Mouse (Mus musculus) thymus, postnatal 4 days (tissue): ENCODE measurements around the gene Skint6.
A peak's percentile ranks its signal among the peaks of the same experiment; 100 is the strongest.
"Not testable (repeated sequence)": the region's sequence is repeated elsewhere in the genome, so short reads cannot be mapped to it uniquely, and the experiment has no call there.

Experiments
- DNase-seq: peaks from one replicate; pipeline ENCODE4 v3.0.0; 2021

The Skint6 gene

GRCm38 (mm10) chr4:113286873-113287272, at the start of gene Skint6:
Skint6 (minus strand) TSS chr4:113286973.
- no peak for DNase-seq

GRCm38 (mm10) chr4:113320911-113321310, 34.1 kb upstream of the Skint6 start:
- no peak for DNase-seq

GRCm38 (mm10) chr4:113301773-113302473, 15.2 kb upstream of the Skint6 start:
- no peak for DNase-seq

- DNase-seq = no peak
Observed at GRCm38 (mm10) chr4:113263363-113264060, 23.3 kb downstream of the Skint6 start.

GRCm38 (mm10) chr4:113245808-113246207, 41.0 kb downstream of the Skint6 start:
- DNase-seq = no peak

- no peak for DNase-seq
Observed at GRCm38 (mm10) chr4:113067621-113068020, 219.2 kb downstream of the Skint6 start.

GRCm38 (mm10) chr4:112979160-112979559, 307.6 kb downstream of the Skint6 start:
- DNase-seq = not testable (repeated sequence)

- DNase-seq = peak; percentile 3
Observed at GRCm38 (mm10) chr4:112790646-112791045, 496.1 kb downstream of the Skint6 start.

- DNase-seq = no peak
Observed at GRCm38 (mm10) chr4:112774766-112775165, 512.0 kb downstream of the Skint6 start, which contains the start of gene Skint10. Skint10 (minus strand) TSS chr4:112774866.
